Mouse (Mus musculus) cortical plate, adult 2 months (tissue): ENCODE measurements at regions not wholly inside any gene's neighbourhood (a gene's known extent, or its start where the extent isn't known, plus 50 kb on each side); places are given as distances from the start of the nearest gene placed in this dataset.

Experiments
- H3K27ac ChIP-seq: fragments of 200-500 bp; 2 replicates; pipeline ENCODE4 v1.5.1; 2012; ENCODE audit warnings: low read length, control low read depth, inconsistent platforms; ENCODE audit not compliant: insufficient read depth
- H3K4me1 ChIP-seq: fragments of 200-500 bp; 2 replicates; pipeline ENCODE4 v1.6.1; 2011; ENCODE audit warnings: low read length; ENCODE audit not compliant: control insufficient read depth, insufficient read depth
- H3K4me3 ChIP-seq: fragments of 200-500 bp; 2 replicates; pipeline ENCODE4 v1.5.1; 2011; ENCODE audit warnings: mild to moderate bottlenecking, low read length, control low read depth; ENCODE audit not compliant: insufficient read depth
- CTCF ChIP-seq: fragments of 200-500 bp; IDR thresholded peaks from 2 replicates; pipeline ENCODE4 v1.5.1; 2011; ENCODE audit warnings: mild to moderate bottlenecking, control low read depth, low read length; ENCODE audit not compliant: insufficient read depth; ENCODE audit errors: extremely low read depth
- POLR2A ChIP-seq: fragments of 200-500 bp; IDR thresholded peaks from 2 replicates; pipeline ENCODE4 v1.6.1; 2011; ENCODE audit warnings: mild to moderate bottlenecking, low read length, control low read depth; ENCODE audit not compliant: insufficient read depth; ENCODE audit errors: extremely low read depth

DNA sequence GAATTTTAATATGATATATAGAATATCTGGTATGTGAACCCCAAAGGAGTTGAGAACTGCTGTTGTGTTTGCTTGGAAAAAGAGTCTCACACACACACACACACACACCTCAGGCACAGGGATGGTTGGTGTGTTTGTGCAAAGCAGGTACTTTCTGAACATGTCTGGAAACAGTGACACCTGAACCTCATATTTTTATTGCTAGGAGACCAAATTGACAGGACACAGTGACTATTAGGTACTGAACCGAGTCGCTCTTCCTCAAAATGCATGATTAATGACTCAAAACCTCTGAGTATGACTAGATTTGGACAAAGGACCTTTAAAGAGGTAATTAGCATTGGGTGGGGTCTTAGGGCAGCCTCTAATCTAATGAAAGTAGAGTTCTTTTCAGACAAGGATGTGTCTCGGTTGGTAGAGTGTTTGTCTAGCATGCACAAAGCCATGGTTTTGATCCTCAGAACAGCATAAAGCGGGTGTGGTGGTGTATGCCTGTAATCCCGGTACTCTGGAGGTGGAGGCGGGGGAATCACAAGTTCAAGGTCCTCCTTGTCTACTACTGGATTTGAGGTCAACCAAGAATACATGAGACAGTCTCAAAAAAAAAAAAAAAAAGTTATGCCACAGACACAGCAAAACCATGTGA, 191.0 kb upstream of the Map3k1 start:
- TF ChIP-seq POLR2A (no peak), CTCF (no peak)

GRCm38 (mm10) chr13:112000293-112000665, 191.5 kb upstream of the Map3k1 start:
- Histone ChIP-seq H3K4me3 (no peak overlapping the region), H3K4me1 (no peaks in the 10 kb centered on the region), H3K27ac (no peak overlapping the region)
- TF ChIP-seq POLR2A (no peak), CTCF (no peak)

More for the DNA sequence above, 191.0 kb upstream of the Map3k1 start:
- H3K4me1 ChIP-seq: no peaks in the 10 kb centered on the region
- H3K27ac ChIP-seq: no peak overlapping the region
- H3K4me3 ChIP-seq: no peak overlapping the region

GRCm38 (mm10) chr13:112000696-112001095, 191.9 kb upstream of the Map3k1 start:
- Histone ChIP-seq H3K4me3 (no peak overlapping the region), H3K4me1 (no peaks in the 10 kb centered on the region), H3K27ac (no peak overlapping the region)
- TF ChIP-seq POLR2A: no peak
- no peak for TF ChIP-seq CTCF

- Histone ChIP-seq H3K4me1 (no peaks in the 10 kb centered on the region), H3K27ac (no peak overlapping the region), H3K4me3 (no peak overlapping the region)
- no peak for TF ChIP-seq POLR2A
- no peak for TF ChIP-seq CTCF
Observed at GRCm38 (mm10) chr13:112001155-112002025, 192.6 kb upstream of the Map3k1 start.

GRCm38 (mm10) chr13:112002661-112003347, 194.0 kb upstream of the Map3k1 start:
- Histone ChIP-seq H3K4me3 (no peak overlapping the region), H3K27ac (no peak overlapping the region), H3K4me1 (no peaks in the 10 kb centered on the region)
- no peak for TF ChIP-seq CTCF
- TF ChIP-seq POLR2A: no peak

DNA sequence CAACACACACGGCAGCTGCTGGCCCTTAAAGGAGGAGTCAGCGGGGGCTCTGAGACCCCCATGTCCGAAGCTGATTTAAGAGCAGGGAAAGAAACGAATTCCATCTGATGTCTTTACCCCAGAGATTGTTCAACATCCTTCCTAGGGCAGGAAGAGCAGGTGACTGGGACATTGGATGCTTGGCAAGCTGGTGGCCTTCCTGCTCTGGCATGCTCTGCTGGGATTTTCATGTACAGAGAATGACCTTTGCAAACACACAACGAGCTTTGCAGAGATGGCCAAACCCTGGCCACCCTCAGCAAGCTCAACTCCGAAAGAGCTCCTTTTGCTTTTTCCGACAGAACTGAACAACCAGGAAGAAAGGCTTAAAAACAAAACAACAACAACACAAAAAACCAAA, 194.7 kb upstream of the Map3k1 start:
- TF ChIP-seq CTCF (no peak), POLR2A (no peak)
- Histone ChIP-seq H3K4me1 (no peaks in the 10 kb centered on the region), H3K4me3 (no peak overlapping the region), H3K27ac (no peak overlapping the region)

GRCm38 (mm10) chr13:112004126-112004525, 195.3 kb upstream of the Map3k1 start:
- TF ChIP-seq POLR2A (no peak), CTCF (no peak)
- H3K4me3 ChIP-seq: no peak overlapping the region
- H3K4me1 ChIP-seq: no peaks in the 10 kb centered on the region
- H3K27ac ChIP-seq: no peak overlapping the region

- H3K27ac ChIP-seq: no peak overlapping the region
- H3K4me1 ChIP-seq: no peaks in the 10 kb centered on the region
- TF ChIP-seq POLR2A (no peak), CTCF (no peak)
- no peak overlapping the region for H3K4me3 ChIP-seq
Observed at GRCm38 (mm10) chr13:112005421-112005820, 196.6 kb upstream of the Map3k1 start.

DNA sequence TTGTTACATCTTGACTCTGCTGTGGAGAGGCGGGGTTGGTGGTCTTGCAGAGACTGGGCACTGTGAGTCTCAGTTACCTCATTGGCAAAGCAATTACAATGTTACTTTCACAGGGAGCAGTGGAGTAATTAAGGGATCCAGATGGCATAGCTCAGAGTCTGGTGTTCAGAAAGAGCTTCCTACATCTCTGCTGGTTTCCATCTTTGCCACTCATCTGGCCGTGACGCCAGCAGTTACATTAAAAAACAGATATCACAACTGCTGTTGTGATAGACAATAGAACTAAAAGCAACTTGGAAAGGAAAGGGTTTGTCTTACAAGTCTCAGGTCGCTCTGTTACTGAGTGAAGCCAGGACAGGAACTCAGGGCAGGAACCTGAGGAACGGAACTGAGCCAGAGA, 200.0 kb upstream of the Map3k1 start:
- no peak for TF ChIP-seq CTCF
- no peak for TF ChIP-seq POLR2A
- H3K4me3 ChIP-seq: no peak overlapping the region
- H3K4me1 ChIP-seq: no peaks in the 10 kb centered on the region; the same call in 1 of the 2 replicates
- H3K27ac ChIP-seq: no peak overlapping the region
